Mouse (Mus musculus): ENCODE data around the gene Flna. TPM values are rescaled to one million over a fixed set of nuclear protein-coding genes. Genes with fewer than 3 reads are reported as not detected.
A peak's percentile ranks its signal among the peaks of the same experiment; 100 is the strongest.

Gene Flna
- polyA plus RNA-seq, 1 experiment from 2014 or later: 170 TPM

GRCm38 (mm10) chrX:74254888-74255565, 5.4 kb upstream of the Flna start:
- WGBS (ENCODE audit: insufficient replicate concordance): 19% methylated on average over 31 of the region's 31 CpGs
- H3K36me3 ChIP-seq (ENCODE audit: control insufficient read depth, insufficient read depth, low read length): peaks cover 8% of the 10 kb centered on the region; the same call in 1 of the 2 replicates
- peak overlapping the region; percentile 66 for H3K4me3 ChIP-seq (ENCODE audit: low read depth, low read length)

GRCm38 (mm10) chrX:74254153-74254887, 4.7 kb upstream of the Flna start, which contains the start of gene Emd:
Gene Emd (plus strand): TSS chrX:74254687.
- peak; percentile 97 for ATAC-seq (replicated peaks; ENCODE audit: insufficient number of reproducible peaks, low FRiP score, low TSS enrichment)
- peak within 1 kb of the TSS; percentile 66 for H3K4me3 ChIP-seq (ENCODE audit: low read depth, low read length)
- whole genome bisulfite sequencing (ENCODE audit: insufficient replicate concordance): 24% methylated on average over 39 of the region's 39 CpGs
- peak within 1 kb of the TSS; percentile 79 for H3K9ac ChIP-seq (ENCODE audit: low read depth, low read length)
- no peaks in the 10 kb centered on the region; the same call in 1 of the 2 replicates for H3K4me1 ChIP-seq (ENCODE audit: control insufficient read depth, insufficient read depth, low read length)
- peak within 1 kb of the TSS; percentile 73 for H3K4me2 ChIP-seq
- H3K27ac ChIP-seq (ENCODE audit: low read depth, low read length): peak within 1 kb of the TSS; percentile 92
- no peaks in the 10 kb centered on the region for H3K9me3 ChIP-seq (replicated peaks; ENCODE audit: control insufficient read depth, low read length)
- no peaks in the 10 kb centered on the region for H3K27me3 ChIP-seq (ENCODE audit: control insufficient read depth, insufficient read depth, low read length)
- H3K36me3 ChIP-seq (ENCODE audit: control insufficient read depth, insufficient read depth, low read length): peaks cover 8% of the 10 kb centered on the region; the same call in 1 of the 2 replicates

More at GRCm38 (mm10) chrX:74254888-74255565, 5.4 kb upstream of the Flna start:
- Histone ChIP-seq H3K9me3 (replicated peaks; ENCODE audit: control insufficient read depth, low read length) (no peaks in the 10 kb centered on the region), H3K4me1 (ENCODE audit: control insufficient read depth, insufficient read depth, low read length) (no peaks in the 10 kb centered on the region; the same call in 1 of the 2 replicates), H3K27me3 (ENCODE audit: control insufficient read depth, insufficient read depth, low read length) (no peaks in the 10 kb centered on the region), H3K27ac (ENCODE audit: low read depth, low read length) (peak overlapping the region; percentile 92), H3K9ac (ENCODE audit: low read depth, low read length) (peak overlapping the region; percentile 79), H3K4me2 (peak overlapping the region; percentile 73)
- no peak for ATAC-seq (replicated peaks; ENCODE audit: insufficient number of reproducible peaks, low FRiP score, low TSS enrichment)

- Histone ChIP-seq H3K9ac (ENCODE audit: low read depth, low read length) (peak overlapping the region; percentile 70), H3K36me3 (ENCODE audit: control insufficient read depth, insufficient read depth, low read length) (0 out of 2 replicates have a peak, but pooled peaks cover under 1% of the 10 kb centered on the region), H3K4me1 (ENCODE audit: control insufficient read depth, insufficient read depth, low read length) (no peaks in the 10 kb centered on the region), H3K27ac (ENCODE audit: low read depth, low read length) (peak overlapping the region; percentile 80), H3K4me2 (peak overlapping the region; percentile 63), H3K4me3 (ENCODE audit: low read depth, low read length) (peak overlapping the region; percentile 46), H3K27me3 (ENCODE audit: control insufficient read depth, insufficient read depth, low read length) (no peaks in the 10 kb centered on the region), H3K9me3 (replicated peaks; ENCODE audit: control insufficient read depth, low read length) (no peaks in the 10 kb centered on the region)
- ATAC-seq (replicated peaks; ENCODE audit: insufficient number of reproducible peaks, low FRiP score, low TSS enrichment): no peak
- WGBS (ENCODE audit: insufficient replicate concordance): 22% methylated on average over 3 of the region's 3 CpGs
Observed at GRCm38 (mm10) chrX:74248651-74249050, 969 bp downstream of the Flna start.

- Histone ChIP-seq H3K36me3 (ENCODE audit: control insufficient read depth, insufficient read depth, low read length) (peaks cover 6% of the 10 kb centered on the region; the same call in 1 of the 2 replicates), H3K27ac (ENCODE audit: low read depth, low read length) (peak overlapping the region; percentile 78), H3K9me3 (replicated peaks; ENCODE audit: control insufficient read depth, low read length) (no peaks in the 10 kb centered on the region), H3K9ac (ENCODE audit: low read depth, low read length) (peak overlapping the region; percentile 68), H3K27me3 (ENCODE audit: control insufficient read depth, insufficient read depth, low read length) (no peaks in the 10 kb centered on the region), H3K4me2 (peak overlapping the region; percentile 57), H3K4me1 (ENCODE audit: control insufficient read depth, insufficient read depth, low read length) (no peaks in the 10 kb centered on the region), H3K4me3 (ENCODE audit: low read depth, low read length) (peak overlapping the region; percentile 59)
- ATAC-seq (replicated peaks; ENCODE audit: insufficient number of reproducible peaks, low FRiP score, low TSS enrichment): peak; percentile 40; the same call in 1 of the 2 replicates
- 16% methylated on average over 15 of the region's 15 CpGs for WGBS (ENCODE audit: insufficient replicate concordance)
Observed at GRCm38 (mm10) chrX:74246693-74247092, 2.9 kb downstream of the Flna start.

GRCm38 (mm10) chrX:74246213-74246681, 3.4 kb downstream of the Flna start:
- peaks cover 8% of the 10 kb centered on the region; the same call in 1 of the 2 replicates for H3K36me3 ChIP-seq (ENCODE audit: control insufficient read depth, insufficient read depth, low read length)
- no peaks in the 10 kb centered on the region for H3K9me3 ChIP-seq (replicated peaks; ENCODE audit: control insufficient read depth, low read length)
- WGBS (ENCODE audit: insufficient replicate concordance): 18% methylated on average over 37 of the region's 38 CpGs
- ATAC-seq (replicated peaks; ENCODE audit: insufficient number of reproducible peaks, low FRiP score, low TSS enrichment): peak; percentile 82
- H3K4me1 ChIP-seq (ENCODE audit: control insufficient read depth, insufficient read depth, low read length): no peaks in the 10 kb centered on the region
- H3K27me3 ChIP-seq (ENCODE audit: control insufficient read depth, insufficient read depth, low read length): no peaks in the 10 kb centered on the region
- H3K4me3 ChIP-seq (ENCODE audit: low read depth, low read length): peak overlapping the region; percentile 59
- peak overlapping the region; percentile 93 for H3K27ac ChIP-seq (ENCODE audit: low read depth, low read length)
- peak overlapping the region; percentile 71 for H3K4me2 ChIP-seq
- H3K9ac ChIP-seq (ENCODE audit: low read depth, low read length): peak overlapping the region; percentile 78

GRCm38 (mm10) chrX:74245687-74246086, 3.9 kb downstream of the Flna start:
- ATAC-seq (replicated peaks; ENCODE audit: insufficient number of reproducible peaks, low FRiP score, low TSS enrichment): no peak
- Histone ChIP-seq H3K9me3 (replicated peaks; ENCODE audit: control insufficient read depth, low read length) (no peaks in the 10 kb centered on the region), H3K9ac (ENCODE audit: low read depth, low read length) (peak overlapping the region; percentile 78), H3K4me2 (peak overlapping the region; percentile 71), H3K4me1 (ENCODE audit: control insufficient read depth, insufficient read depth, low read length) (no peaks in the 10 kb centered on the region), H3K4me3 (ENCODE audit: low read depth, low read length) (peak overlapping the region; percentile 59), H3K27ac (ENCODE audit: low read depth, low read length) (peak overlapping the region; percentile 93), H3K27me3 (ENCODE audit: control insufficient read depth, insufficient read depth, low read length) (no peaks in the 10 kb centered on the region), H3K36me3 (ENCODE audit: control insufficient read depth, insufficient read depth, low read length) (peaks cover 9% of the 10 kb centered on the region; the same call in 1 of the 2 replicates)
- WGBS (ENCODE audit: insufficient replicate concordance): 23% methylated on average over 21 of the region's 21 CpGs

- H3K27ac ChIP-seq (ENCODE audit: low read depth, low read length): peak overlapping the region; percentile 93
Observed at GRCm38 (mm10) chrX:74245107-74245506, 4.5 kb downstream of the Flna start.

GRCm38 (mm10) chrX:74244614-74245083, 5.0 kb downstream of the Flna start:
- H3K9me3 ChIP-seq (replicated peaks; ENCODE audit: control insufficient read depth, low read length): no peaks in the 10 kb centered on the region
- H3K9ac ChIP-seq (ENCODE audit: low read depth, low read length): peak overlapping the region; percentile 78
- ATAC-seq (replicated peaks; ENCODE audit: insufficient number of reproducible peaks, low FRiP score, low TSS enrichment): peak; percentile 68
- no peaks in the 10 kb centered on the region for H3K4me1 ChIP-seq (ENCODE audit: control insufficient read depth, insufficient read depth, low read length)
- peak overlapping the region; percentile 71 for H3K4me2 ChIP-seq
- H3K27me3 ChIP-seq (ENCODE audit: control insufficient read depth, insufficient read depth, low read length): no peaks in the 10 kb centered on the region
- WGBS (ENCODE audit: insufficient replicate concordance): 19% methylated on average over 3 of the region's 3 CpGs
- peak overlapping the region; percentile 59 for H3K4me3 ChIP-seq (ENCODE audit: low read depth, low read length)
- H3K27ac ChIP-seq (ENCODE audit: low read depth, low read length): peak overlapping the region; percentile 93
- H3K36me3 ChIP-seq (ENCODE audit: control insufficient read depth, insufficient read depth, low read length): peaks cover 13% of the 10 kb centered on the region

More at GRCm38 (mm10) chrX:74245107-74245506, 4.5 kb downstream of the Flna start:
- peak overlapping the region; percentile 71 for H3K4me2 ChIP-seq
- ATAC-seq (replicated peaks; ENCODE audit: insufficient number of reproducible peaks, low FRiP score, low TSS enrichment): no peak
- H3K36me3 ChIP-seq (ENCODE audit: control insufficient read depth, insufficient read depth, low read length): peaks cover 9% of the 10 kb centered on the region; the same call in 1 of the 2 replicates
- H3K9me3 ChIP-seq (replicated peaks; ENCODE audit: control insufficient read depth, low read length): no peaks in the 10 kb centered on the region
- no peaks in the 10 kb centered on the region for H3K4me1 ChIP-seq (ENCODE audit: control insufficient read depth, insufficient read depth, low read length)
- 23% methylated on average over 1 of the region's 1 CpGs for WGBS (ENCODE audit: insufficient replicate concordance)
- peak overlapping the region; percentile 59 for H3K4me3 ChIP-seq (ENCODE audit: low read depth, low read length)
- H3K9ac ChIP-seq (ENCODE audit: low read depth, low read length): peak overlapping the region; percentile 78
- no peaks in the 10 kb centered on the region for H3K27me3 ChIP-seq (ENCODE audit: control insufficient read depth, insufficient read depth, low read length)

Data from heart, embryonic 11.5 days (tissue).